Comparison of ENCODE assay signal across 8 mouse cellular contexts in the genomic region with DNA sequence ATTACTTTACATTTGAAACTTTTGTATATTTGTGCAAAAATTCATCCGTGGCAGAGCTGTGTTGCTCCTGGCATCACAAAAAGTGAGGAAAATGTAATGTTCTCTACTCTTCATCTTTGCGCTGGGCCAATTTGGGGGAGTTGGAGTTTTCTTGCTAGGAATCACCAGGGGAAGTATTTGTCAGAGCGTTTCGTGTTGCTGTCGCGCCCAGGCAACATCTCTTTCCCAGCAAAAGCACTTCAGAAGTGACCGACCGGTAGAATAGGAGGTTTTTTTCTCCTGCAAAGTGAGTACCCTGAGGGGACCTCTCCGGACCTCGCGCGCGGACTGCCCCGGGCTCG. TPM values are rescaled to one million over a fixed set of nuclear protein-coding genes. Genes with fewer than 3 reads are reported as not detected.
A peak's percentile ranks its signal among the peaks of the same experiment; 100 is the strongest.
DNase-seq lines count a peak whose midpoint lies in the region; ATAC-seq and TF ChIP-seq lines count a peak whose summit lies in the region.

No protein-coding gene starts in this region.

- no peaks in the 10 kb centered on the region for H3K27me3 ChIP-seq in heart, embryonic 14.5 days (ENCODE audit: control insufficient read depth, insufficient read depth, low read length)
- H3K27me3 ChIP-seq in E14TG2a.4 (ENCODE audit: insufficient read depth, low read length) = no peaks in the 10 kb centered on the region
- no peaks in the 10 kb centered on the region for H3K27me3 ChIP-seq in forebrain, embryonic 15.5 days
- H3K27me3 ChIP-seq in liver, embryonic 16.5 days (ENCODE audit: control insufficient read depth, insufficient read depth, low read depth, low read length) = no peaks in the 10 kb centered on the region

- under 1% methylated on average over 15 of the region's 15 CpGs for WGBS in heart, embryonic 14.5 days
- WGBS in forebrain, embryonic 15.5 days = under 1% methylated on average over 15 of the region's 15 CpGs
- WGBS in liver, embryonic 16.5 days (ENCODE audit: insufficient replicate concordance) = 2% methylated on average over 15 of the region's 15 CpGs

- ATAC-seq in heart, embryonic 14.5 days (ENCODE audit: insufficient number of reproducible peaks, insufficient read depth, low FRiP score, low read depth) = no peak
- ATAC-seq in forebrain, embryonic 15.5 days (replicated peaks) = no peak
- no peak for ATAC-seq in liver, embryonic 16.5 days (ENCODE audit: low read depth)

- peak overlapping the region; percentile 98 for H3K9ac ChIP-seq in heart, embryonic 14.5 days (ENCODE audit: low read length)
- peak overlapping the region; percentile 77 for H3K9ac ChIP-seq in forebrain, embryonic 15.5 days (replicated peaks)
- H3K9ac ChIP-seq in liver, embryonic 16.5 days (ENCODE audit: low read depth, low read length) = peak overlapping the region; percentile 100

- H3K36me3 ChIP-seq in heart, embryonic 14.5 days (ENCODE audit: control insufficient read depth, insufficient read depth, low read length) = peaks cover 13% of the 10 kb centered on the region
- peaks cover 17% of the 10 kb centered on the region for H3K36me3 ChIP-seq in E14TG2a.4 (ENCODE audit: insufficient read depth, low read length)
- peaks cover 6% of the 10 kb centered on the region; the same call in 1 of the 2 replicates for H3K36me3 ChIP-seq in forebrain, embryonic 15.5 days
- H3K36me3 ChIP-seq in liver, embryonic 16.5 days (ENCODE audit: control insufficient read depth, insufficient read depth) = no peaks in the 10 kb centered on the region

- H3K9me3 ChIP-seq in heart, embryonic 14.5 days (ENCODE audit: control insufficient read depth, low read length) = no peaks in the 10 kb centered on the region
- no peaks in the 10 kb centered on the region for H3K9me3 ChIP-seq in E14TG2a.4 (ENCODE audit: low read length)
- no peaks in the 10 kb centered on the region for H3K9me3 ChIP-seq in forebrain, embryonic 15.5 days
- no peaks in the 10 kb centered on the region for H3K9me3 ChIP-seq in liver, embryonic 16.5 days (replicated peaks; ENCODE audit: control insufficient read depth, low read length)

- intact Hi-C loops in heart, postnatal 14 days (cut with DNase I) = loop anchor here (5.0 to 10.0 kb wide), 2 partner anchors 198 to 226 kb away; no protein-coding TSS in a partner anchor

- no peak for TF ChIP-seq CTCF in E14TG2a.4 (conservative IDR thresholded peaks at IDR 0.05; ENCODE audit: low read length)

- H3K27ac ChIP-seq in heart, embryonic 14.5 days (replicated peaks in 1 of 2; ENCODE audit: control insufficient read depth in 1 of 2, insufficient read depth in 1 of 2, low read depth in 2 of 2, low read length in 2 of 2) = peak overlapping the region; percentile 64 to 98
- H3K27ac ChIP-seq in forebrain, embryonic 15.5 days (replicated peaks) = peak overlapping the region; percentile 76
- peak overlapping the region; percentile 99 for H3K27ac ChIP-seq in liver, embryonic 16.5 days (ENCODE audit: low read length)

- DNase-seq in heart, postnatal 14 days = no peak
- DNase-seq in thymus, postnatal 36 days = no peak
- DNase-seq in frontal cortex, postnatal 36 days (ENCODE audit: low spot score in 2 of 2) = no peak
- no peak for DNase-seq in layer of hippocampus, adult 18-20 months (ENCODE audit: low spot score in 2 of 2)

- peak overlapping the region; percentile 77 for H3K4me2 ChIP-seq in heart, embryonic 14.5 days (ENCODE audit: low read length)
- H3K4me2 ChIP-seq in forebrain, embryonic 15.5 days (replicated peaks) = peak overlapping the region; percentile 91
- peak overlapping the region; percentile 93 for H3K4me2 ChIP-seq in liver, embryonic 16.5 days (ENCODE audit: low read depth, low read length)

- H3K4me1 ChIP-seq in heart, embryonic 14.5 days (ENCODE audit: control insufficient read depth in 2 of 2, insufficient read depth in 2 of 2, low read length in 2 of 2) = peaks cover 5 to 30% of the 10 kb centered on the region in 2 experiments
- H3K4me1 ChIP-seq in E14TG2a.4 (replicated peaks; ENCODE audit: low read depth, low read length) = peaks cover 38% of the 10 kb centered on the region
- peaks cover 40% of the 10 kb centered on the region for H3K4me1 ChIP-seq in forebrain, embryonic 15.5 days
- peaks cover 28% of the 10 kb centered on the region for H3K4me1 ChIP-seq in liver, embryonic 16.5 days (ENCODE audit: control insufficient read depth, low read depth, low read length)

- peak overlapping the region; percentile 93 to 100 for H3K4me3 ChIP-seq in heart, embryonic 14.5 days (ENCODE audit: control insufficient read depth in 1 of 2, insufficient read depth in 1 of 2, low read depth in 1 of 2, low read length in 2 of 2)
- peak overlapping the region; percentile 87 for H3K4me3 ChIP-seq in E14TG2a.4 (replicated peaks; ENCODE audit: low read length)
- peak overlapping the region; percentile 78 for H3K4me3 ChIP-seq in forebrain, embryonic 15.5 days
- peak overlapping the region; percentile 99 for H3K4me3 ChIP-seq in liver, embryonic 16.5 days (ENCODE audit: low read depth, low read length)

RNA-seq across cellular contexts. Expression of a gene that starts 4.5 kb away (rescaled TPM):
- 0.89 and 1.2 TPM in 2 replicates for polyA plus RNA-seq in heart, embryonic 14.5 days (2014; fragmentation: Nextera tagmentation; extraction: Ambion mirVana)
- total RNA-seq in heart, postnatal 14 days (2021) = 1 to 10 TPM; 1.6 to 3.0 TPM
- polyA plus RNA-seq in forebrain, embryonic 15.5 days (2015; fragmentation: Nextera tagmentation; extraction: Ambion mirVana) = 4.0 and 5.8 TPM in 2 replicates
- polyA plus RNA-seq in liver, embryonic 16.5 days (2015; fragmentation: Nextera tagmentation; extraction: Ambion mirVana) = 0.31 and 0.48 TPM in 2 replicates
- total RNA-seq in layer of hippocampus, adult 18-20 months (2021) = 10 to 100 TPM; 13.2 to 14.1 TPM

RNA-seq across cellular contexts. Expression of a gene that starts 4.7 kb away (rescaled TPM):
- 27.4 and 36.1 TPM in 2 replicates for polyA plus RNA-seq in heart, embryonic 14.5 days (2014; fragmentation: Nextera tagmentation; extraction: Ambion mirVana)
- total RNA-seq in heart, postnatal 14 days (2021) = 10 to 100 TPM; 40.0 to 41.7 TPM
- polyA plus RNA-seq in forebrain, embryonic 15.5 days (2015; fragmentation: Nextera tagmentation; extraction: Ambion mirVana) = 36.4 and 38.0 TPM in 2 replicates
- 23.6 and 26.5 TPM in 2 replicates for polyA plus RNA-seq in liver, embryonic 16.5 days (2015; fragmentation: Nextera tagmentation; extraction: Ambion mirVana)
- total RNA-seq in layer of hippocampus, adult 18-20 months (2021) = 10 to 100 TPM; 50.7 to 51.3 TPM
